Mouse (Mus musculus) stomach, embryonic 14.5 days (tissue): ENCODE results near the gene Pspc1. TPM values are rescaled to one million over a fixed set of nuclear protein-coding genes. Genes with fewer than 3 reads are reported as not detected.
"Not testable (repeated sequence)": the region's sequence is repeated elsewhere in the genome, so short reads cannot be mapped to it uniquely, and the experiment has no call there.

Experiments
- ATAC-seq: fragments of 200-750 bp; cut with Nextera tagmentation; 2 replicates; pipeline ENCODE4 v1.8.0; 2017; ENCODE audit warnings: low read depth, moderate TSS enrichment; ENCODE audit not compliant: insufficient number of reproducible peaks, insufficient read depth, low FRiP score
- H3K27ac ChIP-seq: fragments of 300-500 bp; sonication (generic); 2 replicates; pipeline ENCODE4 v1.5.1; 2014; ENCODE audit warnings: mild to moderate bottlenecking, low read length, moderate library complexity, mixed read lengths
- H3K27me3 ChIP-seq: fragments of 300-500 bp; sonication (generic); 2 replicates; pipeline ENCODE4 v1.6.1; 2014; ENCODE audit warnings: low read length, control low read depth, mixed read lengths; ENCODE audit not compliant: control insufficient read depth, insufficient read depth
- H3K36me3 ChIP-seq: fragments of 300-500 bp; sonication (generic); 2 replicates; pipeline ENCODE4 v1.6.1; 2014; ENCODE audit warnings: mild to moderate bottlenecking, control low read depth, low read length, moderate library complexity, mixed read lengths; ENCODE audit not compliant: control insufficient read depth, insufficient read depth
- H3K4me1 ChIP-seq: fragments of 300-500 bp; sonication (generic); 2 replicates; pipeline ENCODE4 v1.6.1; 2014; ENCODE audit warnings: low read length, control low read depth, mixed read lengths; ENCODE audit not compliant: control insufficient read depth, insufficient read depth
- H3K4me2 ChIP-seq: fragments of 300-500 bp; sonication (generic); replicated peaks from 2 replicates; pipeline ENCODE4 v1.6.1; 2014; ENCODE audit warnings: low read depth, low read length, control low read depth
- H3K4me3 ChIP-seq: fragments of 300-500 bp; sonication (generic); 2 replicates; pipeline ENCODE4 v1.5.1; 2014; ENCODE audit warnings: low read depth, low read length, control low read depth
- H3K9ac ChIP-seq: fragments of 300-500 bp; sonication (generic); replicated peaks from 2 replicates; pipeline ENCODE4 v1.6.1; 2014; ENCODE audit warnings: low read depth, mild to moderate bottlenecking, control low read depth, low read length, moderate library complexity, mixed read lengths
- H3K9me3 ChIP-seq: fragments of 300-500 bp; sonication (generic); 2 replicates; pipeline ENCODE4 v1.6.1; 2016; ENCODE audit warnings: low read depth, low read length, control low read depth; ENCODE audit not compliant: control insufficient read depth
- WGBS: fragments of 180-500 bp; shearing (Covaris S2); extraction: QIAGEN DNeasy Blood & Tissue Kit; methylation state at CpG from one replicate; pipeline ENCODE4 v1.1.7; 2014; 5-methylcytosine and 5-hydroxymethylcytosine counted together
- polyA plus RNA-seq: library from polyadenylated mRNA; unstranded; fragments of >200 nt; fragmentation: Nextera tagmentation; extraction: Ambion mirVana; gene quantifications from 2 replicates; pipeline ENCODE4 v1.2.1, GENCODE M21; 2014

The Pspc1 gene
- polyA plus RNA-seq, 1 experiment from 2014 or later = 36.8 TPM

GRCm38 (mm10) chr14:56793243-56793642 lies 15.1 kb upstream of the Pspc1 start:
- Histone ChIP-seq H3K9ac (no peak overlapping the region), H3K27me3 (no peaks in the 10 kb centered on the region), H3K27ac (no peak overlapping the region), H3K4me1 (no peaks in the 10 kb centered on the region), H3K4me3 (no peak overlapping the region), H3K9me3 (no peaks in the 10 kb centered on the region), H3K4me2 (no peak overlapping the region), H3K36me3 (peaks cover 36% of the 10 kb centered on the region)
- ATAC-seq = no peak
- 44% methylated on average over 2 of the region's 2 CpGs for WGBS

GRCm38 (mm10) chr14:56784575-56784974 lies 6.5 kb upstream of the Pspc1 start:
- ATAC-seq = no peak
- WGBS = 90% methylated on average over 1 of the region's 1 CpGs
- no peaks in the 10 kb centered on the region for H3K27me3 ChIP-seq
- no peak overlapping the region for H3K9ac ChIP-seq
- H3K4me3 ChIP-seq = no peak overlapping the region
- no peaks in the 10 kb centered on the region for H3K36me3 ChIP-seq
- no peaks in the 10 kb centered on the region for H3K4me1 ChIP-seq
- no peaks in the 10 kb centered on the region for H3K9me3 ChIP-seq
- H3K27ac ChIP-seq = no peak overlapping the region
- no peak overlapping the region for H3K4me2 ChIP-seq

GRCm38 (mm10) chr14:56778933-56779300 lies 801 bp upstream of the Pspc1 start:
- Histone ChIP-seq H3K9me3 (no peaks in the 10 kb centered on the region), H3K9ac (no peak overlapping the region), H3K4me3 (peak overlapping the region; percentile 98), H3K27ac (peak overlapping the region; percentile 97; the same call in 1 of the 2 replicates), H3K4me2 (peak overlapping the region; percentile 63), H3K27me3 (no peaks in the 10 kb centered on the region), H3K36me3 (no peaks in the 10 kb centered on the region), H3K4me1 (peaks cover 7% of the 10 kb centered on the region; the same call in 1 of the 2 replicates)
- peak; percentile 12; the same call in 1 of the 2 replicates for ATAC-seq
- WGBS = 43% methylated on average over 3 of the region's 3 CpGs

GRCm38 (mm10) chr14:56777360-56778136 lies 568 bp downstream of the Pspc1 start:
- peak overlapping the region; percentile 76 for H3K9ac ChIP-seq

GRCm38 (mm10) chr14:56776571-56777238 lies 1.4 kb downstream of the Pspc1 start:
- Histone ChIP-seq H3K9ac (peak overlapping the region; percentile 76), H3K4me3 (peak overlapping the region; percentile 98), H3K4me1 (peaks cover 7% of the 10 kb centered on the region; the same call in 1 of the 2 replicates), H3K36me3 (no peaks in the 10 kb centered on the region), H3K9me3 (no peaks in the 10 kb centered on the region), H3K4me2 (peak overlapping the region; percentile 63), H3K27me3 (no peaks in the 10 kb centered on the region), H3K27ac (no peak overlapping the region)
- ATAC-seq = no peak
- 27% methylated on average over 11 of the region's 11 CpGs for WGBS

More at GRCm38 (mm10) chr14:56777360-56778136, 568 bp downstream of the Pspc1 start:
- Histone ChIP-seq H3K9me3 (no peaks in the 10 kb centered on the region), H3K36me3 (no peaks in the 10 kb centered on the region), H3K27me3 (no peaks in the 10 kb centered on the region), H3K4me3 (peak overlapping the region; percentile 98), H3K4me1 (peaks cover 7% of the 10 kb centered on the region; the same call in 1 of the 2 replicates), H3K27ac (peak overlapping the region; percentile 97), H3K4me2 (peak overlapping the region; percentile 63)
- ATAC-seq = peak; percentile 30
- under 1% methylated on average over 71 of the region's 71 CpGs for WGBS

- peaks cover 3% of the 10 kb centered on the region; the same call in 1 of the 2 replicates for H3K36me3 ChIP-seq
- no peak overlapping the region for H3K27ac ChIP-seq
- ATAC-seq = no peak
- H3K4me1 ChIP-seq = peaks cover 7% of the 10 kb centered on the region; the same call in 1 of the 2 replicates
- H3K27me3 ChIP-seq = no peaks in the 10 kb centered on the region
- 74% methylated on average over 4 of the region's 4 CpGs for WGBS
- no peaks in the 10 kb centered on the region for H3K9me3 ChIP-seq
- peak overlapping the region; percentile 98 for H3K4me3 ChIP-seq
- H3K9ac ChIP-seq = no peak overlapping the region
- H3K4me2 ChIP-seq = peak overlapping the region; percentile 37
These were observed 2.7 kb downstream of the Pspc1 start for GRCm38 (mm10) chr14:56775416-56775815.

GRCm38 (mm10) chr14:56766438-56766837 lies 11.7 kb downstream of the Pspc1 start:
- not testable (repeated sequence) for H3K4me2 ChIP-seq, ATAC-seq, H3K9me3 ChIP-seq, H3K27ac ChIP-seq, H3K27me3 ChIP-seq, H3K9ac ChIP-seq, H3K4me1 ChIP-seq, H3K4me3 ChIP-seq
- WGBS = 70% methylated on average over 2 of the region's 2 CpGs
- H3K36me3 ChIP-seq = peaks cover 38% of the 10 kb centered on the region

- ATAC-seq = peak; percentile 63; the same call in 1 of the 2 replicates
- not testable (repeated sequence) for H3K4me2 ChIP-seq, H3K27ac ChIP-seq, H3K9me3 ChIP-seq, H3K4me3 ChIP-seq, H3K27me3 ChIP-seq, H3K4me1 ChIP-seq, H3K9ac ChIP-seq
- H3K36me3 ChIP-seq = peaks cover 46% of the 10 kb centered on the region
- WGBS = 96% methylated on average over 2 of the region's 3 CpGs
These were observed 13.0 kb downstream of the Pspc1 start for GRCm38 (mm10) chr14:56765117-56765516.
